Mouse (Mus musculus) E14TG2a.4 (cell line): ENCODE results near the gene Magi1.

Source experiments
- CTCF ChIP-seq: conservative IDR thresholded peaks from 2 replicates; pipeline ENCODE4 v1.5.1; 2014; ENCODE audit warnings: low read length
- POU5F1 ChIP-seq: IDR thresholded peaks from 2 replicates; pipeline ENCODE4 v1.6.1; 2014; ENCODE audit warnings: low read length, borderline replicate concordance

DNA sequence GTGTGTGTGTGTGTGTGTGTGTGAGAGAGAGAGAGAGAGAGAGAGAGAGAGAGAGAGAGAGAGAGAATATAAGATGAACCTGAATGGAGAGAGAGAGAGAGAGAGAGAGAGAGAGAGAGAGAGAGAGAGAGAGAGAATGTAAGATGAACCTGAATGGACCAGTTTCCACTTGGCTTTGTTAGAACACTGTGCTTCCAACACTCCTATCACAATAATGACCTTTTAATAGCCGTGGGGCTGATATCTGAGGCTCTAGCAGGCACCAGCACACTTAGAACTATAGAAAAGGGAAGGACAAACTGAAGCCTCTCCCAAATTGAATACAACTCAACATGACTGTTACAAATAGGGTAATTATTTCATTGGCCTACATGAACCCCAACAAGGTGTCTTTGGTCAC, 321.9 kb downstream of the Magi1 start:
- TF ChIP-seq CTCF (no peak), POU5F1 (no peak)
